Mouse (Mus musculus) heart, adult 2 months (tissue): Measurements from ENCODE around the gene Mrps33.

Experiments used
- CTCF ChIP-seq: fragments of 200-600 bp; IDR thresholded peaks from 2 replicates; pipeline ENCODE4 v1.8.1; 2022; ENCODE audit warnings: antibody characterized with exemption, mild to moderate bottlenecking, moderate library complexity
- POLR2A ChIP-seq: fragments of 200-500 bp; IDR thresholded peaks from 2 replicates; pipeline ENCODE4 v1.6.1; 2011; ENCODE audit warnings: mild to moderate bottlenecking, low read depth, low read length, control low read depth; ENCODE audit not compliant: insufficient read depth

DNA sequence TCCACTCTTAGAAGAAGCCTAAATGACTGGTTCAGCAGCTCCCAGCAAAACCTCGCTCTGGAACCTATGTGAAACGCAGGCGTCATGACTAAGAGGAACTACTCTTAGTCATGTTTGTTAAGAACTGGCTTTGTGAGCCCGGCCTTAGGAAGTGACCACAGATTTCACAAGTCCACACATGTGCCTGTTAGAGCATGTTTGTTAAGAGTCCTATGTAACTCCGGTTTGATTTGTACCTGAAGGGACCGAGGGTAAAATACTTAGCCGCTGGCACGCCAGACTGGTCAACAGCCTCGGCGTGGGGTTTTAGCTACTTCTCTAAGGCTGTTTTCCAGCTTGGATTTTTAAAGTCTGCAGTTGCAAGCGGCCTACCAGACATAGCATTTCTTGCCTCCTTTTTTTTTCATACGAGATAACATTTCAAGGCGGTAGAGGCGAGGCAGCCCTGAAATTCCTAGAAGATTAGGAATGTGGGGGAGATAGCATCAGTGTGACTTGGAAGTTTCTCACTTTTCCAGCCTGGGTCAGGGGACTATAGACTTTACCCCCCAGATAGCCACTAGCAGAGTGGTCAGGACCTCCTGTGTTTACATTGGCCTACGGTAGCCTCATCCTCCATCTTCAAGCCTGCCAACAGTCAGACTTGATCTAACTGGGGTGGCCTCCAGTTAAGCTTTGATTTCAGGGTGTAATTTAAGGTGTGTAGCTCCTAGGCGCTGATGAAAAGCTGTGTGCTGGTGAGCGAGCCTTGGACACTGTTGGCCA lies 28.8 kb downstream of the Mrps33 start:
- no peak for TF ChIP-seq CTCF
- TF ChIP-seq POLR2A: no peak
